Mouse (Mus musculus) lung, adult 2 months (tissue): ENCODE measurements around the gene Rhbdl1.
A peak's percentile ranks its signal among the peaks of the same experiment; 100 is the strongest.

Experiments
- CTCF ChIP-seq: fragments of 200-500 bp; IDR thresholded peaks from 2 replicates; pipeline ENCODE4 v1.5.1; 2011; ENCODE audit warnings: mild to moderate bottlenecking, low read length, control low read depth; ENCODE audit not compliant: insufficient read depth
- POLR2A ChIP-seq: fragments of 200-500 bp; IDR thresholded peaks from 2 replicates; pipeline ENCODE4 v1.6.1; 2011; ENCODE audit warnings: low read depth, mild to moderate bottlenecking, control low read depth, low read length, borderline replicate concordance; ENCODE audit errors: extremely low read depth

GRCm38 (mm10) chr17:25791320-25791842 lies 45.7 kb downstream of the Rhbdl1 start:
- TF ChIP-seq CTCF (no peak), POLR2A (peak; percentile 5; the same call in 1 of the 2 replicates)
